Mouse (Mus musculus) MEL (cell line): ENCODE data around the gene Gtf2a1l. TPM values are rescaled to one million over a fixed set of nuclear protein-coding genes. Genes with fewer than 3 reads are reported as not detected.

Source experiments
- DNase-seq: peaks from one replicate; pipeline ENCODE4 v3.0.0; 2011; ENCODE audit warnings: low read depth, low spot score
- H3K27ac ChIP-seq: 2 replicates; pipeline ENCODE4 v1.5.1; 2012; ENCODE audit warnings: low read depth, mild to moderate bottlenecking, control low read depth, low read length, moderate library complexity; ENCODE audit not compliant: control insufficient read depth
- H3K27me3 ChIP-seq, 2 experiments: fragments of 150-350 bp in 1 of 2; sonication (generic) in 1 of 2; 2 replicates each; pipeline ENCODE4 v1.6.1; 2012; ENCODE audit warnings: low read length in 2 of 2, mild to moderate bottlenecking in 2 of 2, improper control_type of control experiment in 1 of 2, moderate library complexity in 1 of 2; ENCODE audit not compliant: insufficient read depth in 2 of 2, control insufficient read depth in 1 of 2
- H3K36me3 ChIP-seq, 2 experiments: 2 replicates each; pipeline ENCODE4 v1.6.1; 2012 to 2014; ENCODE audit warnings: low read length in 2 of 2, improper control_type of control experiment in 1 of 2, inconsistent platforms in 1 of 2, mild to moderate bottlenecking in 1 of 2; ENCODE audit not compliant: insufficient read depth in 2 of 2, control insufficient read depth in 1 of 2
- H3K4me1 ChIP-seq, 2 experiments: fragments of 150-350 bp in 1 of 2; sonication (generic) in 1 of 2; 2 replicates each; pipeline ENCODE4 v1.6.1; 2012; ENCODE audit warnings: low read length in 2 of 2, improper control_type of control experiment in 1 of 2, mild to moderate bottlenecking in 1 of 2; ENCODE audit not compliant: insufficient read depth in 2 of 2, control insufficient read depth in 1 of 2
- H3K4me3 ChIP-seq, 2 experiments: fragments of 150-350 bp in 1 of 2; sonication (generic) in 1 of 2; 2 replicates each; pipeline ENCODE4 v1.5.1; 2012; ENCODE audit warnings: low read depth in 2 of 2, low read length in 2 of 2, mild to moderate bottlenecking in 2 of 2, moderate library complexity in 2 of 2, control low read depth in 1 of 2, improper control_type of control experiment in 1 of 2; ENCODE audit not compliant: control insufficient read depth in 1 of 2, insufficient read depth in 1 of 2
- H3K79me2 ChIP-seq: 2 replicates; pipeline ENCODE4 v1.6.1; 2012; ENCODE audit warnings: mild to moderate bottlenecking, low read length, moderate library complexity; ENCODE audit not compliant: control insufficient read depth, poor library complexity, insufficient read depth
- H3K9ac ChIP-seq: 2 replicates; pipeline ENCODE4 v1.6.1; 2012; ENCODE audit warnings: low read depth, mild to moderate bottlenecking, control low read depth, low read length, moderate library complexity; ENCODE audit not compliant: control insufficient read depth, poor library complexity, severe bottlenecking
- H3K9me3 ChIP-seq: fragments of 150-350 bp; sonication (generic); replicated peaks from 2 replicates; pipeline ENCODE4 v1.6.1; 2012; ENCODE audit warnings: mild to moderate bottlenecking, low read length, improper control_type of control experiment, moderate library complexity; ENCODE audit not compliant: insufficient read depth
- ELF1 ChIP-seq: IDR thresholded peaks from 2 replicates; pipeline ENCODE4 v1.6.1; 2014; ENCODE audit warnings: low read depth, mild to moderate bottlenecking, inconsistent platforms, low read length, improper control_type of control experiment, moderate library complexity
- EP300 ChIP-seq, 2 experiments: IDR thresholded peaks; 2 replicates each; pipeline ENCODE4 v1.6.1; 2011; ENCODE audit warnings: improper control_type of control experiment in 2 of 2, low read length in 2 of 2, low read depth in 1 of 2, mild to moderate bottlenecking in 1 of 2
- ETS1 ChIP-seq: IDR thresholded peaks from 2 replicates; pipeline ENCODE4 v1.6.1; 2012; ENCODE audit warnings: low read depth, mild to moderate bottlenecking, inconsistent platforms, low read length, improper control_type of control experiment, moderate library complexity
- GABPA ChIP-seq: IDR thresholded peaks from 2 replicates; pipeline ENCODE4 v1.6.1; 2012; ENCODE audit warnings: low read depth, mild to moderate bottlenecking, inconsistent platforms, low read length, improper control_type of control experiment, moderate library complexity
- HCFC1 ChIP-seq: IDR thresholded peaks from 2 replicates; pipeline ENCODE4 v1.6.1; 2012; ENCODE audit warnings: low read depth, mild to moderate bottlenecking, inconsistent platforms, low read length, improper control_type of control experiment, moderate library complexity
- MEF2A ChIP-seq: IDR thresholded peaks from 2 replicates; pipeline ENCODE4 v1.6.1; 2014; ENCODE audit warnings: low read depth, mild to moderate bottlenecking, inconsistent platforms, low read length, improper control_type of control experiment; ENCODE audit not compliant: poor library complexity, insufficient replicate concordance, severe bottlenecking; ENCODE audit errors: extremely low read depth
- MXI1 ChIP-seq: IDR thresholded peaks from 2 replicates; pipeline ENCODE4 v1.6.1; 2011; ENCODE audit warnings: mild to moderate bottlenecking, low read depth, low read length, improper control_type of control experiment
- NELFE ChIP-seq: IDR thresholded peaks from 2 replicates; pipeline ENCODE4 v1.6.1; 2011; ENCODE audit warnings: low read depth, low read length, improper control_type of control experiment
- POLR2A ChIP-seq, 2 experiments: IDR thresholded peaks; 2 replicates each; pipeline ENCODE4 v1.6.1; 2011 to 2012; ENCODE audit warnings: low read length in 2 of 2, mild to moderate bottlenecking in 2 of 2, control low read depth in 1 of 2, improper control_type of control experiment in 1 of 2, low read depth in 1 of 2, moderate library complexity in 1 of 2; ENCODE audit not compliant: control insufficient read depth in 1 of 2, insufficient read depth in 1 of 2, poor library complexity in 1 of 2
- POLR2AphosphoS2 ChIP-seq: IDR thresholded peaks from 2 replicates; pipeline ENCODE4 v1.6.1; 2011; ENCODE audit warnings: low read length, improper control_type of control experiment
- TBP ChIP-seq: IDR thresholded peaks from 2 replicates; pipeline ENCODE4 v1.8.0; 2011; ENCODE audit warnings: low read depth, low read length, improper control_type of control experiment
- USF2 ChIP-seq, 2 experiments: IDR thresholded peaks; 2 replicates each; pipeline ENCODE4 v1.6.1; 2011 to 2012; ENCODE audit warnings: improper control_type of control experiment in 2 of 2, low read length in 2 of 2, borderline replicate concordance in 1 of 2, inconsistent platforms in 1 of 2, low read depth in 1 of 2, mild to moderate bottlenecking in 1 of 2; ENCODE audit not compliant: insufficient read depth in 1 of 2
- ZKSCAN1 ChIP-seq: IDR thresholded peaks from 2 replicates; pipeline ENCODE4 v1.6.1; 2012; ENCODE audit warnings: low read depth, mild to moderate bottlenecking, inconsistent platforms, low read length, improper control_type of control experiment, moderate library complexity
- ZMIZ1 ChIP-seq: IDR thresholded peaks from 2 replicates; pipeline ENCODE4 v1.6.1; 2012; ENCODE audit warnings: low read depth, mild to moderate bottlenecking, inconsistent platforms, low read length, improper control_type of control experiment, moderate library complexity
- polyA plus RNA-seq, 2 experiments: library from polyadenylated mRNA; stranded (reverse) in 1 of 2; unstranded in 1 of 2; fragments of >175 nt in 1 of 2; fragments of >200 nt in 1 of 2; gene quantifications; 2 replicates each; pipeline versions ENCODE4 v1.2.1 to v1.2.4; 2012; ENCODE audit warnings: low replicate concordance in 2 of 2, low read depth in 1 of 2; ENCODE audit not compliant: insufficient read length in 2 of 2, insufficient read depth in 1 of 2, missing spikeins in 1 of 2
- total RNA-seq: library from RNA; depleted of rRNA; stranded (reverse); fragments of 300-350 nt; gene quantifications from 2 replicates; pipeline ENCODE4 v1.2.3, GENCODE M21; 2012

The Gtf2a1l gene
- total and polyA plus RNA-seq, 3 experiments, result not detected

DNA sequence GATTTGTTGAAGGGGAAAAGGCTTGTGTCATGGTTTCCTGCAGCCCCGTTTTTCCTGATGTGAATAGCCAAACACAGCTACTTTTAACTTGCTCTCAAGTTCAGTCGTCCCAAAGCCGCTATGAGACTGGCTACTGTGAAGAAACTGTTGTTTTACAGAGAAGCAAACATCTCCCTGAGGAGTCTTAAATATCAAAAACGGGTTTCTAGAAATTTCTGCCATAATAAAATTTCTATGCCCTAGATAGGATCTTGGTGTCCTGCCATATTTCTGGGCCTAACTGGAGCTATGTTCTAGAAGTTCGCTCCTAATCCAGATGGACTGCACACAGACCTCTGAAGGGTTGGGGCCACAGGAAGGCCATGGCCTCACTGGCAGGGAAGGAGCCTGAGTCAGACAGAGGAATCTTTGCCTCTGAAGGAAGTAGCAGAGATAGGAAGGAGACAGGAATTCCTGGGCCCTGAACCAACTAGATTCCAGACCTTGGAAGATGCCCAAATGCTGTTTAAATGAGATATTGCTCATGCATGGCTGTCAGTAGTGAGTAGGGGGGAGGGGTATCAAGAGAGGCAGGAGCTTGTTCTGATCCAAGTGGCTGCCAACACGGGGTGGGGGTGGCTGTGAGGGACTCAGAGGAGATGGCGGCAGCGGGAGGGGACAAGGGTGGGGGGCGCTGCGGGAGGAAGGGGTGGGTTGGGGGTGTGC, 39.6 kb upstream of the Gtf2a1l start:
- H3K9me3 ChIP-seq, result no peaks in the 10 kb centered on the region
- no peak overlapping the region for H3K27ac ChIP-seq
- no peaks in the 10 kb centered on the region for H3K27me3 ChIP-seq
- H3K4me3 ChIP-seq, result no peak overlapping the region
- TF ChIP-seq USF2 (IDR thresholded peaks at IDR 0.05; ENCODE audit: borderline replicate concordance in 1 of 2, insufficient read depth in 1 of 2, low read depth in 1 of 2, low read length in 2 of 2), result no peak
- TF ChIP-seq GABPA, result no peak
- TF ChIP-seq NELFE, result no peak
- TF ChIP-seq ETS1, result no peak
- TF ChIP-seq ELF1, result no peak
- TF ChIP-seq TBP, result no peak
- TF ChIP-seq HCFC1, result no peak
- no peak for TF ChIP-seq MXI1
- TF ChIP-seq ZMIZ1, result no peak
- TF ChIP-seq MEF2A, result no peak
- TF ChIP-seq ZKSCAN1, result no peak
- DNase-seq, result no peak
- H3K9ac ChIP-seq, result no peak overlapping the region
- H3K36me3 ChIP-seq, result no peaks in the 10 kb centered on the region
- no peaks in the 10 kb centered on the region for H3K4me1 ChIP-seq
- no peaks in the 10 kb centered on the region for H3K79me2 ChIP-seq

DNA sequence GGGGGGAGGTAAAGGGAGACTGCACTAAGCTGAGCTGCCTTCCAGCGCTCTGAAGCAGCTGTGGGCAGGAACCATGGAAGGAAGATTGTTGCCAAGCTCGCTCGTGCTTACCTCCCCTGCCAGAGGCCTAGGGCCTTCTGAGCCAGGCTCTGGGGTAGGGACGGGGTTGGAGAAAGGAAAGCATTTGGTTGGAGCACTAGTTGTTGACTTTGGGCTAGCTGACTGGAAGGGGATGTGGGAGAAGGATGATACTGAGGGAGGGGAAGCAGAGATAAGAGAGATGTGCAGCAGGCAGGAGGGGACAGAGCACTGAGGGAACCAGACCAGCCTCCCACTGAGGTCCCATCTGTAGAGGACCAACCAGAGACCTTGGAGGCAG, 39.1 kb upstream of the Gtf2a1l start:
- no peak overlapping the region for H3K4me3 ChIP-seq
- no peaks in the 10 kb centered on the region for H3K4me1 ChIP-seq
- H3K36me3 ChIP-seq, result no peaks in the 10 kb centered on the region
- no peak for TF ChIP-seq EP300 (IDR thresholded peaks at IDR 0.05; ENCODE audit: low read depth in 1 of 2, low read length in 2 of 2)
- TF ChIP-seq NELFE, result no peak
- TF ChIP-seq POLR2A (IDR thresholded peaks at IDR 0.05; ENCODE audit: control insufficient read depth in 1 of 2, insufficient read depth in 1 of 2, low read depth in 1 of 2, low read length in 2 of 2, poor library complexity in 1 of 2), result no peak
- no peak for TF ChIP-seq POLR2AphosphoS2
- no peak for TF ChIP-seq MEF2A
- no peak overlapping the region for H3K27ac ChIP-seq
- no peaks in the 10 kb centered on the region for H3K79me2 ChIP-seq
- DNase-seq, result no peak
- H3K9ac ChIP-seq, result no peak overlapping the region
- H3K27me3 ChIP-seq, result no peaks in the 10 kb centered on the region
- H3K9me3 ChIP-seq, result no peaks in the 10 kb centered on the region
